Mouse (Mus musculus) T-helper 2 cell (primary cell): ENCODE data around the gene Olfr951.

Experiments used
- in situ Hi-C: fragments of 300-600 bp; cut with MboI, MseI; formaldehyde crosslinking; loops from one replicate; pipeline ENCODE4 v1.15.1; 2025; ENCODE audit warnings: high pct_unique_total_duplicates

Gene Olfr951

DNA sequence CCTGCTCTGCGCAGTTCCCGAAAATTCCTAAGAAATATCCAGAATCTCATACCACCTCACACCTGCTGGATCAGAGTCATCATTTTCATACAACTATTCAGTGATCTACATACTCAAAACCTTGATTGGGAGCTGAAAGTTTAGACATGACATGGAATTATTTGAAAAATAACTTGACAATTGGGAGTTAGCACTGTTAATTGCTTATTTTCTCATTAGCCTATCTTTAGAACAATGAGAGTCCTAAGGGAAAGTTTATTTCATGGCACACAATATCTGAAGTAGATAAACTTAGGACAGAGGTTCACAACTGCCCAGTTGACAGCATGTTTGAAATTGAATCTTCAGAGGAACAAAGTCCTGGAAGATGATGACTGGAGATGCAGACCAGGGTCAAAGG is at the start of gene Olfr951:
Gene Olfr951, plus strand, starts transcription at position 301 of the 400 bp plus-strand sequence.
- in situ Hi-C loops = loop anchor here (10.0 kb wide), 1 partner anchor 1392 kb away; the partner anchor contains the start of gene Olfr881

DNA sequence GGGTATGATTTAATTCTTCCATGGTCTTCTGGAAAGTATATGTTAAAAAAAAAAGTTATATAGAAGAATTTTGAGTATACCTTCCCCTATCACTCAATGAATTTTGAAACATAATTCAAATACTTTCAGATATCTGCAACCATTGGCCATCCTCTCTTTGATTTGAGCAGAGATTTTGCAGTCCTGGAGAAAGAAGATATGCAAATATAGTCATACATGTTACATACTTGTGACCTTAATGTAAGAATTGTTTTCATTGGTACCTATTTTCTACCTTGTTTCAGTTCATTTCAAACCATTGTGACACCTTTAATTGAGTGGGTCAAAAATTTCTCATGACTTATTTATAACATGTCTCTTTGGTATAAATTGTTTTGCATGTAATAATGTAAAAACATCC is 39.8 kb downstream of the Olfr951 start, which contains the start of gene Olfr952:
Gene Olfr952, minus strand, starts transcription at position 101 of the 400 bp plus-strand sequence.
- in situ Hi-C loops = no loop called here
